Mouse (Mus musculus) layer of hippocampus, postnatal 14 days (tissue): ENCODE data around the gene Ak4. TPM values are rescaled to one million over a fixed set of nuclear protein-coding genes. Genes with fewer than 3 reads are reported as not detected.
"Not testable (repeated sequence)": the region's sequence is repeated elsewhere in the genome, so short reads cannot be mapped to it uniquely, and the experiment has no call there.

ENCODE experiments used
- DNase-seq, 2 experiments: peaks; one replicate each; pipeline ENCODE4 v3.0.0; 2021 to 2022; ENCODE audit warnings: low spot score in 2 of 2, mixed read lengths in 1 of 2
- total RNA-seq, 2 experiments: library from RNA; stranded (reverse); gene quantifications; 2 replicates each; pipeline ENCODE4 v1.2.3; 2021

The Ak4 gene
- total RNA-seq, 2 experiments from 2014 or later: 50.0 to 61.6 TPM

- DNase-seq: no peak
These were observed 3.9 kb downstream of the Ak4 start for GRCm38 (mm10) chr4:101422996-101423395.

GRCm38 (mm10) chr4:101423571-101423970 is 4.5 kb downstream of the Ak4 start:
- no peak for DNase-seq

- peak in 1 of 2 experiments; percentile 46 for DNase-seq
These were observed 5.4 kb downstream of the Ak4 start for GRCm38 (mm10) chr4:101424495-101424894.

DNA sequence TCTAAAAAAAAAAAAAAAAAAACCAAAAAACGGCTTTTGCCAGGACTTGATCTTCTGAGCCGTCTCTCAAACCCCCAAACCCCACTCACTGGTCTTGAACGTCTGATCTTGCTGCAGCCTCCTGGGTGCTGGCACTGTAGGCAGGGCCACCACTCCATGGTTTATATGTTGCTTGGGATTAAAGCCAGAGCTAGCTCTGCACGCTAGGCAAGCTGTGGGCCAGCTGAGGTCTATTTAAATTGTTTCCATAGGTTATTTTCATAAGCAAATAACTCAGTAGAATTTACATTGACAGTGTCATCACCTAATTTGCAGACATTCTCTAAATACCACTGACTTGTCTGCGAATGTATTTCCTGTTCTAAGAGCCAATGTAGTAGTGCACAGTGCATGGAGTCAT is 6.0 kb downstream of the Ak4 start:
- no peak for DNase-seq

DNA sequence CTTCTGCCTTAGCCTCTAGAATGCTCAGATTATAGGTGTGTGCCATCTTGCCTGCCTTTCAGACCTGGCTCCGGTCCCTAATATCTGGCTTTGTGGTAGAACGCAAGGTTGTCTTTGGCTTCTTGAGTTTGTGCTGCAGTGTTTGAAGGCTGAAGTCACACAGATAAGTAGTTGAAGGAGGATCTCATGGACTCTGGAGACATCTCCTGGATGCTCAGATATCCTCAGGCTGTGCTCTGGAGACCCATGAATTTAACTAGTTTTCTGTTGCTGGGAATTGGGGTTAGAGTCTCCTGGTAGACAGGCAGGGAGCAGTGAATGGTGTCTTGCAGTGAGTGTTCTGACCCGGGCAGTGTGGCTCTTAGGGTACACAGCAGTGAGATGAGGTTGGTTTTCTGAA is 6.6 kb downstream of the Ak4 start:
- no peak for DNase-seq

DNA sequence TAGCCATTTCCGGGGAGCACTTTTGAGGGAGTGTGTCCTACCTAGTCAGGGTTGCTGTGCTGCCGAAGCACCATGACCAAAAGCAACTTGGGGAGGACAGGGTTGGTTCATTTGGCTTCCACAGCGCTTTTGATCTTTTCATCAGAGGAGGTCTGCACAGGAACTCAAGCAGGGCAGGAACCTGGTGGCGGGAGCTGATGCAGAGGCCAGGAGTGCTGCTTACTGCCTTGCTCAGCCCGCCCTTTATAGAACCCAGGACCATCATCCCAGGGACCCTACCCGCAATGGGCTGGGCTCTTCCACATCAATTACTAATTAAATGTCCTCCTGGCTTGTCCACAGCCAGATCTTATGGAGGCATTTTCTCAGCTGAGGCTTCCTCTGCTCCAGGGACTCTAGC is 7.5 kb downstream of the Ak4 start:
- no peak for DNase-seq

GRCm38 (mm10) chr4:101427886-101428680 is 9.0 kb downstream of the Ak4 start:
- DNase-seq: no peak

GRCm38 (mm10) chr4:101429073-101429472 is 10.0 kb downstream of the Ak4 start:
- DNase-seq: no peak

DNA sequence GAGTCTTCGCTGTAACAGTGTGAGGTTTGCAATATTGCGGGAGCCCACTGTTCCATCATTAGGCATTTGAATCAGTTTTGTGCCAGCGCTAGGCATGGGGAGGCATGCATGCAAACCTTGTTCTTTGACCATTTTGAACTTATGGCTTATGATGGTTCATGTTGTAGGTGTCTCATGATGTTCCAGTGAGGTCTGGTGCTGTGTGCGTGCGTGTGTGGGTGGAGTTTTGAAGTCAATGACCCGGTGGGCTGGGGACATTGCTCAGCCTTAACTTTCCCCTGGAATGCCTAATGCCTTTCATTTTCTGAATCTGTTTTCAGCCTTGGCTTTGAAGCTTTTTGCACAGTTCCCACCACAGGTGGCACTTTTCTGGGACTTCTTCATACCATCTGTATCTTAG is 10.9 kb downstream of the Ak4 start:
- DNase-seq: no peak

DNA sequence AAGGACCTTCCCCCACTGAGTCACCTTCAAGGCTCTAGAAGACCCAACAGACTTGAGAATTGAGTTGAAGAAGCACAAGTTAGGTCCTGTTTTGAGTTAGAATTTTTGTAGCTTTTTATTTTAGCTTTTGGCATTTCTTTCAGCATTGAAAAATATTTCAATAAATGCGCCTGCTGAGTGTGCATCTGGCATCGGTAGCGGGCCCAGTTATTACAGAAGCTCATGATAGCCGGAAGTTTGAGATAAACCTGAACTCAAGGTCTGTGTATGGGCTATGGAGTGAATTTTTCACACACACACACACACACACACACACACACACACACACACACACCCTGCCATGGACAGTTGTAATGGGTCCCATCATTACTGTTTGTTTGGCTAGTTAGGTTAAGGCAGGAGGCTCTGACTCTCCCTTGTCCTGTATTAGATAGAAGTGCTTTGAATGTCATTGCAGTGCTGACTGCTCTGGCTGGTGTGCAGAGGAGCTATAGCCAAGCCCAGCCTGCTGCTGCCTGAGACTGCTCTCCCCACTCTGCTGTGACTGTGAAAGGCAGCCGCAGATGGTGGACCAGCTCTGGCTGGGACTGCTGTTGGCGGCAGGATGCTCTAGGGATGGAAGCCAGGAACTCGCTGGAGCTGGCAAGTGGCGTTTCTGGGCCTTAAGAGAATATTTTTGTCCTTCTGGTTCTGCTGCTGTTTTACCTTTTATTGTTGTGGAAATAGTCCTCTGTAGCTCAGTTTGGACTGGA is 17.9 kb downstream of the Ak4 start:
- peak; percentile 78 to 90 for DNase-seq

DNA sequence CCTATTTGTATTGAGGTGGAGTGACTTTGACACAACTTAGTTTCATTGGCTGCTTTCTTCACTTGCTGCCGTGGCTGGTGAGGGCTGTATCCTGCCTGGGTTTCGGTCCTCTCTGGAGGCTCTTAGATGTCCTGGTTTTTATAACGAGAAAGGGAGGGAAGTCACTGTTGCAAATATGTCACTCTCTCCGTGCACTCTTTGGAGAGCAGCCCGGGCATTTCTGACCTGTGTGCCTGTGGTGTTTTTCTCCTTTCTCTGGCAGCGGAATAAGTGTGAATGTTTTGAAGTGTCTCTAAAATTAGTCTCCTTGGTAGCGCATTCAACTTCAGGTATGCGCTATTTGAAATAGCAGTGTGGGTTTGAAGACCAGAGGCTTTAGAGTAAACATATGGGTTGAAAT is 19.2 kb downstream of the Ak4 start:
- no peak for DNase-seq

GRCm38 (mm10) chr4:101439738-101440389 is 20.8 kb downstream of the Ak4 start:
- no peak for DNase-seq

- DNase-seq: no peak
These were observed 23.7 kb downstream of the Ak4 start for GRCm38 (mm10) chr4:101442791-101443190.

- DNase-seq: no peak
These were observed 24.4 kb downstream of the Ak4 start for GRCm38 (mm10) chr4:101443419-101443991.

DNA sequence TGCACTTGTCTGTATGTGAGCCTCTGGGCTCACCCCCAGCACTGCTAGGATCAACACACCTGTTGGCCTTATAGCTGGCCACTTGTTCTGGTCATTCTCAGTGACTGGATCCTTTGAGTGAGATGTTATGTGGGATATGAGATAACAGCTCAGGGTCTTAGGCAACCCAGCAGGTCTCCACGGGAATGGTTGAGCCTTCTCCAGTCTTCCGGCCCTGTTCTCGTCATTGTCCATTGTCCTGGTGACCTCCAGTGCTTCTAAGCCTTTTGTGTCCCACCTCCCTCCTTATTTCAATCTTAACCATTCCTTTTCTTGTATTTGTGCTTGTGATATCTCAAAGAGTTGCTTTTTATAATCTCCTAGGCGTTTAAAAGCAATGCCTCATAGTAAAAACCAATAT is 26.6 kb downstream of the Ak4 start:
- DNase-seq: no peak

DNA sequence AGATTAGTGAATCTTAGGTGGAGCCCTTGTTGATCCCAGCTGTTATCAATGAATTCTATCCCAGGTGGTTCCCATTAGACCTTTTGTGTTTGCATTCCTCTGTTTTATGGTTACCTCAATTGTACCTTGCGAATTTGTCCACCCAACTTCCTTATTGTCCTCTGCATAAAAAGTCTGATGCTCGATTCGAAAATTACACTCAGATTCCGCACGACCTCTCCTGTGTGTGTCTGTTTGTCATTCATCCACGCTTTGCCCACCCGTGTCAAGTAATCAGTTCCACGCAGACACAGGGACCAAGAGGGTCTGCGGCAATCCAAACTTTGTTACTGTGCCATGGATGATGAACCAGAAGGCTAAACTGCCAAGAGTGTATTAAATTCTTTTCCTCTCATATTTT is 27.5 kb downstream of the Ak4 start:
- DNase-seq: not testable (repeated sequence)

DNA sequence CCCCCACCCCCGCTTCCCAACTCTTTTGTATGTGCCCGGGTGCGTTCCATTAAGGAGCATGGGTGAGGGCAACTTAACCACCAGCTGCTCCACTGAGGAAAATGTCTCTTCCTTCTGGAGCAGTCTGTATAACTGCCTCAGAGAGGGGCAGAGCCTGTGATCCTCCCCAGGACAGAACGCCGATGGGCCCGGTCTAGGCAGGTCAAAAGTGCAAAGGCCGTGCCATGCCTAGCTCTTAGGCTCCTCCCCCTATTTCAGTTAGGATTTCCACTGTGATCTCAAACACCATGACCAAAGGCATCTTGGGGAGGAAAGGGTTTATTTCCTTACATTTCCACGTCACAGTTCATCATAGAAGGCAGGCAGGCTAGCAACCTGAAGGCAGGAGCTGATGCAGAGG is 29.6 kb downstream of the Ak4 start:
- no peak for DNase-seq

- DNase-seq: no peak
These were observed 30.3 kb downstream of the Ak4 start for GRCm38 (mm10) chr4:101449344-101449743.

DNA sequence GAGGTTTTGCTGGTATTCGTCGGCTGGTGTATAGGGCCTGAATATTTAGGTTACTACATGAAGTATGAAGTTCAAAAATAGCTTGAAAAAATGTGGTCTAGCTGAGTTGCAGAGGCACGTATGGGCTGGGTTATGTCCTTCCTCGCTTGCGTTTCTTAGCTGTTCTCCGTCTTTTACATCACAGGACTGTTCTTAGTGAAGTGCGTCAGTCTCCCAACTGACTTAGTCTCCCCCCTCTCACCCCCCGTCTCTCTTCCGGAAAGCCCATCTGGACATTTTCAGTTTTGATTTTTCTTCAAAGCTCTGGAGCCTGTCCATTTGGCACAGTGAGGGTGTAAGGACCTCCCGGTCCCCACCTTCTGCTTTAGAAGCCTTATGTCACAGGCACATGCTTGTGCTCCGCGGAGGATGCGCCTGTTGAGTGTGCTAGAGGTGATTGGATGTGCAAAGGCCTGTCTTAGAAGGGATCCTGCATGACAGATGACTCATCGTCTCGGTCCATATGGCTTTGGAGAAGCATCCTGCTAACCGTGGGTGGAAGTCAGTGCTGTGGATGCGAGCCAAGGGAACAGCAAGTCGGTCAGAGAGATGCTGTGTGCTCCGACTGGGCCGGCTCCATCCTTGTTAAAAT is 31.2 kb downstream of the Ak4 start:
- DNase-seq: peak; percentile 65 to 85

DNA sequence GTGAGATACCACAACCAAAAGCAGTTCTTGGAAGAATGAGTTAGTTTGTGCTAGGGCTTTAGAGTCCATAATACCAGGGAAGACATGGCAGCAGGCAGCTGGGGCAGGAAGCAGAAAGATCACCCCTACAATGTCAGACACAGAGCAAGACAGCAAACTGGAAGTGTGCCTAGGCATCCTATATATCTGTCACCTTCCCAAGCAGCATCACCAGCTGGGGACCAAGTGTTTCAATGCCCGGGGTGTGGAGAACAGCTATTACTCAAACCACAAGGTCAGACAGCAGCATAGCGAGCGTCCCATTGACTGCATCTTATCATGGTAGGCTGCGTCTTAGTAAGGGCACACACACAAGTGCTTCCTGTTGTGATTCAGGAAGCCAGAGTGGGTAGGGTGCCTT is 32.0 kb downstream of the Ak4 start:
- DNase-seq: no peak

DNA sequence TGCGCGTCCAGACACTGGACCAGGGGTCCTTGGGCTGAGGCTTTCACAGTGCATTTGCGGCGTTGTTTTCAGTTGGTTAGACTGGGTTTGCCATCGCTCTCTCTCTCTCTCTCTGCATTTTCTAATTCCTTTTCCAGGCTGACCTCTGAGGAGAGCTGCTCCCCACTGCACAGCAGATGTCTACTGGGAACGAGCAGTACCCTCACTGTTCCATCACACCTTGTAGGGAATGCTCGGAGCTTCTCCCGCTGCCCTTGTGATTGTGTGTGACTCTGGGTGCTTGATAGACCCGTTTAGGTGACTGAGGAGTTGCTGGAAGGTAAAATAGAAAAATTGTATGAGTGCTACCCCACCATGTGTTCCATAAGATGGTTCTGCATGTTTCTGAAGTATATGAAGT is 33.8 kb downstream of the Ak4 start:
- DNase-seq: no peak
